Mouse (Mus musculus) hematopoietic stem cell, adult 5-6 weeks (primary cell): ENCODE data around the gene Tbx4. TPM values are rescaled to one million over a fixed set of nuclear protein-coding genes. Genes with fewer than 3 reads are reported as not detected.

Experiments
- ATAC-seq, 2 experiments: fragments of 125-278 bp in 1 of 2; replicated peaks in 1 of 2; 2 replicates each; pipeline ENCODE4 v1.8.0; 2016 to 2017; ENCODE audit warnings: inconsistent platforms in 2 of 2, mild to moderate bottlenecking in 2 of 2, moderate number of reproducible peaks in 2 of 2, low read depth in 1 of 2, moderate TSS enrichment in 1 of 2; ENCODE audit not compliant: low FRiP score in 2 of 2, poor library complexity in 2 of 2, severe bottlenecking in 2 of 2, insufficient read depth in 1 of 2, low TSS enrichment in 1 of 2
- total RNA-seq: library from RNA; stranded (forward); fragments of 172-1452, 232-1000 nt; gene quantifications from 2 replicates; pipeline ENCODE4 v1.2.3, GENCODE M21; 2017

Tbx4 gene
- total RNA-seq, 1 experiment from 2014 or later, result 0.10 TPM

GRCm38 (mm10) chr11:85941785-85942570 is 55.8 kb downstream of the Tbx4 start:
- no peak for ATAC-seq

GRCm38 (mm10) chr11:85948765-85949164 is 62.5 kb downstream of the Tbx4 start:
- ATAC-seq, result no peak

- no peak for ATAC-seq
These were observed 63.5 kb downstream of the Tbx4 start for GRCm38 (mm10) chr11:85949749-85950148.

- no peak for ATAC-seq
These were observed 66.3 kb downstream of the Tbx4 start for GRCm38 (mm10) chr11:85952538-85952937.

GRCm38 (mm10) chr11:85955611-85956010 is 69.4 kb downstream of the Tbx4 start:
- no peak for ATAC-seq

GRCm38 (mm10) chr11:85956422-85956821 is 70.2 kb downstream of the Tbx4 start:
- no peak for ATAC-seq

GRCm38 (mm10) chr11:85956950-85957778 is 70.9 kb downstream of the Tbx4 start:
- no peak for ATAC-seq

- no peak for ATAC-seq
These were observed 73.6 kb downstream of the Tbx4 start for GRCm38 (mm10) chr11:85959837-85960236.

- no peak for ATAC-seq
These were observed 74.1 kb downstream of the Tbx4 start for GRCm38 (mm10) chr11:85960273-85960672.

GRCm38 (mm10) chr11:85961498-85961897 is 75.3 kb downstream of the Tbx4 start:
- no peak for ATAC-seq

Other genes with a start within 250 kb of the Tbx4 start
- 0.15 TPM in 1 of 2 replicates, not detected in the other for gene Tbx2, start 53.9 kb upstream of the Tbx4 start, total RNA-seq
- not detected in 2 replicates for gene Gm11444, start 36.1 kb upstream of the Tbx4 start, total RNA-seq